Mouse (Mus musculus): ENCODE measurements at regions not wholly inside any gene's neighbourhood (a gene's known extent, or its start where the extent isn't known, plus 50 kb on each side); places are given as distances from the start of the nearest gene placed in this dataset.

GRCm38 (mm10) chr12:45744619-45745018, 670.1 kb upstream of the Stxbp6 start:
- TF ChIP-seq CTCF (IDR thresholded peaks at IDR 0.05; ENCODE audit: low read depth) (no peak), EP300 (optimal IDR thresholded peaks at IDR 0.05) (no peak)
